Mouse (Mus musculus) liver, embryonic 13.5 days (tissue): ENCODE results near the gene Foxp1. TPM values are rescaled to one million over a fixed set of nuclear protein-coding genes. Genes with fewer than 3 reads are reported as not detected.

ENCODE experiments used
- ATAC-seq: fragments of 200-750 bp; cut with Nextera tagmentation; 2 replicates; pipeline ENCODE4 v1.8.0; 2017; ENCODE audit warnings: low read depth, mild to moderate bottlenecking, moderate number of reproducible peaks, moderate library complexity
- DNase-seq: peaks from one replicate; pipeline ENCODE4 v3.0.0; 2022
- H3K27ac ChIP-seq: fragments of 300-500 bp; sonication (generic); 2 replicates; pipeline ENCODE4 v1.5.1; 2015; ENCODE audit warnings: moderate library complexity, mild to moderate bottlenecking, inconsistent platforms
- H3K27me3 ChIP-seq: fragments of 300-500 bp; sonication (generic); 2 replicates; pipeline ENCODE4 v1.6.1; 2015; ENCODE audit warnings: mild to moderate bottlenecking, inconsistent platforms
- H3K36me3 ChIP-seq: fragments of 300-500 bp; sonication (generic); 2 replicates; pipeline ENCODE4 v1.6.1; 2015; ENCODE audit warnings: mild to moderate bottlenecking, inconsistent platforms
- H3K4me1 ChIP-seq: fragments of 300-500 bp; sonication (generic); replicated peaks from 2 replicates; pipeline ENCODE4 v1.6.1; 2015; ENCODE audit warnings: inconsistent platforms
- H3K4me2 ChIP-seq: fragments of 300-500 bp; sonication (generic); 2 replicates; pipeline ENCODE4 v1.6.1; 2015; ENCODE audit warnings: inconsistent platforms, mild to moderate bottlenecking, moderate library complexity
- H3K4me3 ChIP-seq: fragments of 300-500 bp; sonication (generic); replicated peaks from 2 replicates; pipeline ENCODE4 v1.5.1; 2015; ENCODE audit warnings: mild to moderate bottlenecking, inconsistent platforms
- H3K9ac ChIP-seq: fragments of 300-500 bp; sonication (generic); 2 replicates; pipeline ENCODE4 v1.6.1; 2015; ENCODE audit warnings: mild to moderate bottlenecking, inconsistent platforms
- H3K9me3 ChIP-seq: fragments of 300-500 bp; sonication (generic); replicated peaks from 2 replicates; pipeline ENCODE4 v1.6.1; 2016; ENCODE audit warnings: inconsistent platforms
- WGBS: fragments of 180-500 bp; shearing (Covaris S2); methylation state at CpG from one replicate; pipeline ENCODE4 v1.1.7; 2015; ENCODE audit not compliant: insufficient replicate concordance; 5-methylcytosine and 5-hydroxymethylcytosine counted together
- polyA plus RNA-seq: library from polyadenylated mRNA; unstranded; fragments of >200 nt; fragmentation: Nextera tagmentation; extraction: Ambion mirVana; gene quantifications from 2 replicates; pipeline ENCODE4 v1.2.1, GENCODE M21; 2015

Foxp1 gene
- polyA plus RNA-seq, 1 experiment from 2014 or later: 14.2 TPM

- H3K36me3 ChIP-seq: peaks cover 3% of the 10 kb centered on the region; the same call in 1 of the 2 replicates
- no peak for DNase-seq
- H3K4me2 ChIP-seq: no peak overlapping the region
- H3K27ac ChIP-seq: no peak overlapping the region
- no peaks in the 10 kb centered on the region for H3K9me3 ChIP-seq
- no peak overlapping the region for H3K4me3 ChIP-seq
- peaks cover 17% of the 10 kb centered on the region for H3K4me1 ChIP-seq
- ATAC-seq: no peak
- WGBS: 83% methylated on average over 10 of the region's 10 CpGs
- no peaks in the 10 kb centered on the region for H3K27me3 ChIP-seq
- no peak overlapping the region for H3K9ac ChIP-seq
Observed at GRCm38 (mm10) chr6:99435140-99435539, 87.4 kb downstream of the Foxp1 start.

GRCm38 (mm10) chr6:99433006-99433405 lies 89.5 kb downstream of the Foxp1 start:
- Histone ChIP-seq H3K27ac (no peak overlapping the region), H3K27me3 (no peaks in the 10 kb centered on the region), H3K9ac (no peak overlapping the region), H3K4me2 (no peak overlapping the region), H3K4me1 (0 out of 2 replicates have a peak, but pooled peaks cover 5% of the 10 kb centered on the region), H3K4me3 (no peak overlapping the region), H3K9me3 (no peaks in the 10 kb centered on the region), H3K36me3 (peaks cover 3% of the 10 kb centered on the region; the same call in 1 of the 2 replicates)
- ATAC-seq: no peak
- 78% methylated on average over 9 of the region's 9 CpGs for WGBS
- DNase-seq: no peak

GRCm38 (mm10) chr6:99431941-99432340 lies 90.6 kb downstream of the Foxp1 start:
- Histone ChIP-seq H3K27ac (no peak overlapping the region), H3K27me3 (no peaks in the 10 kb centered on the region), H3K4me3 (no peak overlapping the region), H3K9ac (no peak overlapping the region), H3K36me3 (peaks cover 3% of the 10 kb centered on the region; the same call in 1 of the 2 replicates), H3K9me3 (no peaks in the 10 kb centered on the region), H3K4me1 (0 out of 2 replicates have a peak, but pooled peaks cover 5% of the 10 kb centered on the region), H3K4me2 (no peak overlapping the region)
- ATAC-seq (no peak), DNase-seq (no peak)
- 56% methylated on average over 4 of the region's 4 CpGs for WGBS

- Histone ChIP-seq H3K27ac (no peak overlapping the region), H3K9me3 (no peaks in the 10 kb centered on the region), H3K4me2 (no peak overlapping the region), H3K4me3 (no peak overlapping the region), H3K4me1 (0 out of 2 replicates have a peak, but pooled peaks cover 5% of the 10 kb centered on the region), H3K27me3 (no peaks in the 10 kb centered on the region), H3K9ac (no peak overlapping the region), H3K36me3 (peaks cover 3% of the 10 kb centered on the region; the same call in 1 of the 2 replicates)
- DNase-seq (no peak), ATAC-seq (no peak)
- 87% methylated on average over 14 of the region's 14 CpGs for WGBS
Observed at GRCm38 (mm10) chr6:99430560-99430959, 92.0 kb downstream of the Foxp1 start.

- WGBS: 81% methylated on average over 16 of the region's 16 CpGs
- no peak overlapping the region for H3K4me2 ChIP-seq
- H3K36me3 ChIP-seq: no peaks in the 10 kb centered on the region; the same call in 1 of the 2 replicates
- H3K4me1 ChIP-seq: 0 out of 2 replicates have a peak, but pooled peaks cover 5% of the 10 kb centered on the region
- no peaks in the 10 kb centered on the region for H3K27me3 ChIP-seq
- H3K27ac ChIP-seq: no peak overlapping the region
- no peaks in the 10 kb centered on the region for H3K9me3 ChIP-seq
- DNase-seq (no peak), ATAC-seq (no peak)
- H3K4me3 ChIP-seq: no peak overlapping the region
- no peak overlapping the region for H3K9ac ChIP-seq
Observed at GRCm38 (mm10) chr6:99429378-99430131, 93.0 kb downstream of the Foxp1 start.

GRCm38 (mm10) chr6:99428961-99429360 lies 93.6 kb downstream of the Foxp1 start:
- Histone ChIP-seq H3K4me2 (no peak overlapping the region), H3K27ac (no peak overlapping the region), H3K9ac (no peak overlapping the region), H3K9me3 (no peaks in the 10 kb centered on the region), H3K4me3 (no peak overlapping the region), H3K27me3 (no peaks in the 10 kb centered on the region), H3K36me3 (peaks cover 3% of the 10 kb centered on the region; the same call in 1 of the 2 replicates), H3K4me1 (0 out of 2 replicates have a peak, but pooled peaks cover 5% of the 10 kb centered on the region)
- 44% methylated on average over 2 of the region's 2 CpGs for WGBS
- no peak for DNase-seq
- no peak for ATAC-seq

- 0 out of 2 replicates have a peak, but pooled peaks cover 3% of the 10 kb centered on the region for H3K36me3 ChIP-seq
- no peak overlapping the region for H3K9ac ChIP-seq
- no peak overlapping the region for H3K4me3 ChIP-seq
- H3K27me3 ChIP-seq: no peaks in the 10 kb centered on the region
- no peak overlapping the region for H3K27ac ChIP-seq
- DNase-seq (no peak), ATAC-seq (no peak)
- H3K4me2 ChIP-seq: no peak overlapping the region
- no peaks in the 10 kb centered on the region for H3K9me3 ChIP-seq
- H3K4me1 ChIP-seq: 0 out of 2 replicates have a peak, but pooled peaks cover 2% of the 10 kb centered on the region
- 76% methylated on average over 4 of the region's 4 CpGs for WGBS
Observed at GRCm38 (mm10) chr6:99427301-99427700, 95.2 kb downstream of the Foxp1 start.

- no peak overlapping the region for H3K4me3 ChIP-seq
- no peak overlapping the region for H3K4me2 ChIP-seq
- H3K27ac ChIP-seq: no peak overlapping the region
- H3K27me3 ChIP-seq: no peaks in the 10 kb centered on the region
- no peak overlapping the region for H3K9ac ChIP-seq
- 0 out of 2 replicates have a peak, but pooled peaks cover 3% of the 10 kb centered on the region for H3K36me3 ChIP-seq
- DNase-seq: no peak
- no peaks in the 10 kb centered on the region for H3K4me1 ChIP-seq
- no peaks in the 10 kb centered on the region for H3K9me3 ChIP-seq
- ATAC-seq: no peak
- 58% methylated on average over 3 of the region's 3 CpGs for WGBS
Observed at GRCm38 (mm10) chr6:99425044-99425443, 97.5 kb downstream of the Foxp1 start.

- WGBS: 71% methylated on average over 8 of the region's 8 CpGs
- 0 out of 2 replicates have a peak, but pooled peaks cover 3% of the 10 kb centered on the region for H3K36me3 ChIP-seq
- no peak overlapping the region for H3K27ac ChIP-seq
- no peak overlapping the region for H3K4me3 ChIP-seq
- DNase-seq (no peak), ATAC-seq (no peak)
- H3K4me1 ChIP-seq: no peaks in the 10 kb centered on the region
- no peak overlapping the region for H3K9ac ChIP-seq
- H3K4me2 ChIP-seq: no peak overlapping the region
- no peaks in the 10 kb centered on the region for H3K9me3 ChIP-seq
- no peaks in the 10 kb centered on the region for H3K27me3 ChIP-seq
Observed at GRCm38 (mm10) chr6:99420666-99421065, 101.9 kb downstream of the Foxp1 start.

- no peaks in the 10 kb centered on the region for H3K4me1 ChIP-seq
- no peaks in the 10 kb centered on the region for H3K9me3 ChIP-seq
- no peak overlapping the region for H3K9ac ChIP-seq
- no peak for DNase-seq
- no peaks in the 10 kb centered on the region for H3K36me3 ChIP-seq
- H3K27ac ChIP-seq: no peak overlapping the region
- 75% methylated on average over 6 of the region's 6 CpGs for WGBS
- H3K4me3 ChIP-seq: no peak overlapping the region
- no peak overlapping the region for H3K4me2 ChIP-seq
- no peak for ATAC-seq
- H3K27me3 ChIP-seq: no peaks in the 10 kb centered on the region
Observed at GRCm38 (mm10) chr6:99412598-99412997, 109.9 kb downstream of the Foxp1 start.

GRCm38 (mm10) chr6:99409602-99410001 lies 112.9 kb downstream of the Foxp1 start:
- no peak overlapping the region for H3K4me3 ChIP-seq
- no peaks in the 10 kb centered on the region for H3K4me1 ChIP-seq
- ATAC-seq (no peak), DNase-seq (no peak)
- H3K36me3 ChIP-seq: no peaks in the 10 kb centered on the region
- H3K9me3 ChIP-seq: no peaks in the 10 kb centered on the region
- H3K27ac ChIP-seq: no peak overlapping the region
- H3K9ac ChIP-seq: no peak overlapping the region
- no peaks in the 10 kb centered on the region for H3K27me3 ChIP-seq
- no peak overlapping the region for H3K4me2 ChIP-seq
- 79% methylated on average over 5 of the region's 5 CpGs for WGBS

- no peaks in the 10 kb centered on the region for H3K27me3 ChIP-seq
- H3K27ac ChIP-seq: no peak overlapping the region
- ATAC-seq (no peak), DNase-seq (no peak)
- H3K36me3 ChIP-seq: no peaks in the 10 kb centered on the region
- H3K9ac ChIP-seq: no peak overlapping the region
- H3K4me2 ChIP-seq: no peak overlapping the region
- H3K4me1 ChIP-seq: no peaks in the 10 kb centered on the region
- no peak overlapping the region for H3K4me3 ChIP-seq
- WGBS: 59% methylated on average over 4 of the region's 4 CpGs
- no peaks in the 10 kb centered on the region for H3K9me3 ChIP-seq
Observed at GRCm38 (mm10) chr6:99408880-99409279, 113.6 kb downstream of the Foxp1 start.
